Mouse (Mus musculus) cerebellum, adult 2 months (tissue): ENCODE measurements around the gene Tcf7l2.

ENCODE experiments used
- CTCF ChIP-seq: fragments of 200-500 bp; IDR thresholded peaks from 2 replicates; pipeline ENCODE4 v1.5.1; 2011; ENCODE audit warnings: low read depth, mild to moderate bottlenecking, control low read depth, low read length, moderate library complexity, borderline replicate concordance; ENCODE audit not compliant: insufficient read depth
- POLR2A ChIP-seq: fragments of 200-500 bp; IDR thresholded peaks from 2 replicates; pipeline ENCODE4 v1.6.1; 2011; ENCODE audit warnings: low read length, control low read depth, borderline replicate concordance; ENCODE audit not compliant: insufficient read depth

DNA sequence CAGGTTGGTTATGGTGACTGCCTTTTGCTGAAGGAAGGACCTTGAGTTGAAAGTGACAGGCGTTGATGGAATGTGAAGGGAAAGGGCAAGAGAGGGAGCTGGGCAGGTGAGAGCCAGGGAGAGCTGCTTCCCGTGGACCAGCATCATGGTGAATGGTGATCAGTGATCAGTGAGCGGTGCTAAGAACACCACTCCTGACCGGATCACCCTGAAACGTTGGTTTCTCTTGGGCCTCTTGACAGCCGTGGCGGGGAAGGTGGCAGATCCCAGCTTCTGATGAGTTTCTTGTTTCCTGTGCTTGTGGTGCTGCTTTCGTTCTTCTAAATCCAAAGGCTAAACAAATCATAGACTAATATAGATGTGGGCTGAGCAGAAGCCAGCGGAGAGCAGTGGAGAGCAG, 13.8 kb downstream of the Tcf7l2 start:
- TF ChIP-seq CTCF (no peak), POLR2A (no peak)
